Mouse (Mus musculus) embryonic fibroblast, embryonic 13.5 days (primary cell): Measurements from ENCODE around the gene Zp3r.

Experiments
- CTCF ChIP-seq: IDR thresholded peaks from 2 replicates; pipeline ENCODE4 v1.5.1; 2011; ENCODE audit warnings: mild to moderate bottlenecking, control low read depth, low read length, moderate library complexity, borderline replicate concordance; ENCODE audit not compliant: insufficient read depth
- POLR2A ChIP-seq: IDR thresholded peaks from 2 replicates; pipeline ENCODE4 v1.6.1; 2011; ENCODE audit warnings: low read depth, mild to moderate bottlenecking, control low read depth, low read length, moderate library complexity

DNA sequence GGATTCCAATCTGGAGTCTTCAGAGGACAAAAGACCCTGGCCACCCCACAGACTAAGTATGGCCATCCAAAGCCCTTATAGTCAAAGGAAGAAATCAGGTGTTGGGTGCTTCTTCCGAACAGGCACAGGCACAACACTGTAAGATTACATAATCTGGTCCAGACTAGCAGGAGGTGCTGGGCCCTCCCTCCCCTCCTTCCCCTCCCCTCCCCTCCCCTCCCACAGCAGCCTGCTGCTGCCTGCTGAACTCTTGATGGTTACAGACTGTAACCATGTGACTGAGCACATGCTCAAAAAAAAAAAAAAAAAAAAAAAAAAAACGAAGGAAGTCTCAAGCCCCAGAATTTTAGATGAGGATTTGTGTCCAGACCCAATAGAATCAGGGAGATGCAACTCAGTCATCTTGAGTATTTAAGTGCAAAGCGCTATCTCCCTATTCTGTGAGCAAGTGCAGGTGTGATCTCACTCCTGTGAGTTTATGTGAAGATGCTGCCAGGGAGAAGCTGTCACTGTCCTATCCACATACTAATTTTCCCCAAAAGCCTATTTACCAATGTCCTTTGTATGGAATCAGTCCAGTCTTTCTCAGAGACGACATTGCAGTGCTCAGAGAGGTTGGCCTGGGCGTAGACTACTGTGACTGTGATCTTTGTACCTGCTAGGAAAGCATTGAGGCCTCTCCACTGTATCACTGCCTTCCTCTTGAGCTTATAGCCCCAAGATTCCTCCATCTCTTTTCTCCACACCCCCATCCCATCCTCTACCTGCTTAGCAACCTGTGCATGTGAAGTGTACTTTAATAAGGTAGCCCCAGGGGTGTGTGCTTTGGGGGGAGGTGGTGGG lies 77.8 kb downstream of the Zp3r start:
- TF ChIP-seq POLR2A (no peak), CTCF (no peak)
